Mouse (Mus musculus): ENCODE data around the gene R3hdml. TPM values are rescaled to one million over a fixed set of nuclear protein-coding genes. Genes with fewer than 3 reads are reported as not detected.

R3hdml gene
- polyA plus RNA-seq, 1 experiment from 2014 or later, result not detected

GRCm38 (mm10) chr2:163525761-163526243, 33.7 kb downstream of the R3hdml start:
- H3K9ac ChIP-seq, result no peak overlapping the region
- no peak overlapping the region for H3K4me3 ChIP-seq
- no peaks in the 10 kb centered on the region for H3K27me3 ChIP-seq
- no peak for ATAC-seq
- H3K36me3 ChIP-seq (ENCODE audit: poor library complexity, severe bottlenecking), result no peaks in the 10 kb centered on the region
- H3K4me2 ChIP-seq, result no peak overlapping the region
- no peaks in the 10 kb centered on the region for H3K9me3 ChIP-seq (replicated peaks)
- H3K27ac ChIP-seq, result no peak overlapping the region
- 91% methylated on average over 7 of the region's 7 CpGs for WGBS
- H3K4me1 ChIP-seq, result no peaks in the 10 kb centered on the region

DNA sequence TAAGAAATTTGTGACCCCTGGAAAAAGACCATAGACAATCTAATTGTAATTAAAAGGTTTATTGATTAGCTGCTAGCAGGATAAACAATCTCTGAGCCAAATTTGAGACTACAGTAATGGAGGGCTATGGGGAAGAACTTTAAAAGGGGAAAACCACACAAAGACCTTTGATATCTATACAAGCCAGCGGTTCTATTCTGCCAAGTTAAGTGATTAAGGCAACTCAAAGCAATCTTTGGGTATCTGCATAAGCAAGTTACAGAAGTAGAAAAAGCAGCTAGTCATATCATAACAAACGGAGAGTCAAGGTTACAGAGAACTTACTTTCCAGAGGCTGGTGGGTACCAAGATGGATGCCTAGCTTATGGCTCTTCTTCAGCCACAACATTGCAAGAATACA, 35.4 kb downstream of the R3hdml start:
- Histone ChIP-seq H3K4me1 (no peaks in the 10 kb centered on the region), H3K27me3 (no peaks in the 10 kb centered on the region), H3K27ac (no peak overlapping the region), H3K9me3 (replicated peaks) (no peaks in the 10 kb centered on the region), H3K9ac (no peak overlapping the region), H3K4me3 (no peak overlapping the region), H3K36me3 (ENCODE audit: poor library complexity, severe bottlenecking) (no peaks in the 10 kb centered on the region), H3K4me2 (no peak overlapping the region)
- no peak for ATAC-seq
- WGBS, result 82% methylated on average over 2 of the region's 2 CpGs

GRCm38 (mm10) chr2:163530418-163530817, 38.3 kb downstream of the R3hdml start:
- 68% methylated on average over 8 of the region's 8 CpGs for WGBS
- Histone ChIP-seq H3K9ac (no peak overlapping the region), H3K27ac (no peak overlapping the region), H3K9me3 (replicated peaks) (no peaks in the 10 kb centered on the region), H3K4me2 (no peak overlapping the region), H3K27me3 (no peaks in the 10 kb centered on the region), H3K4me3 (no peak overlapping the region), H3K4me1 (0 out of 2 replicates have a peak, but pooled peaks cover 3% of the 10 kb centered on the region), H3K36me3 (ENCODE audit: poor library complexity, severe bottlenecking) (no peaks in the 10 kb centered on the region)
- ATAC-seq, result no peak

DNA sequence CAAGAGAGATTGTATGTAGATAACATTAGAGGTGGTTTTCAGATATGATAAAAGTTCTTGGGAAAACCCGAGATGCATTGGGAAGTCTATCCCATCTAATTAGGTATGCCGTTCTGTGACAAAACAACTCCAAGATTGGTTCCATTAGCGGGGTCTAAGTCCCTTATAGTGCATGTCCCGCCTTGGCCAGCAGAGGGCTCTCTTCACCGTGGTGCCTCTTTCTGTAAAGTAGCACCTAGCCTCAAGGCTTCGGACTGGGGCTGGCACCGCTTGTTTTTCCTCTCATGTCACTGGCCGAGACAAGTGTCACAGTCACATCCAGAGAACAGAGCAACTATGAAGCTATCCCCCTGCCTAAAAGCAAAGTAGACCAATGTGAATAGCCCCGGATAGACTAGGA, 39.8 kb downstream of the R3hdml start:
- H3K4me1 ChIP-seq, result 0 out of 2 replicates have a peak, but pooled peaks cover 3% of the 10 kb centered on the region
- H3K27ac ChIP-seq, result no peak overlapping the region
- no peak overlapping the region for H3K4me3 ChIP-seq
- H3K36me3 ChIP-seq (ENCODE audit: poor library complexity, severe bottlenecking), result no peaks in the 10 kb centered on the region
- no peak overlapping the region for H3K9ac ChIP-seq
- H3K4me2 ChIP-seq, result no peak overlapping the region
- 10% methylated on average over 9 of the region's 9 CpGs for WGBS
- no peaks in the 10 kb centered on the region for H3K27me3 ChIP-seq
- H3K9me3 ChIP-seq (replicated peaks), result no peaks in the 10 kb centered on the region
- ATAC-seq, result no peak

GRCm38 (mm10) chr2:163533226-163533625, 41.1 kb downstream of the R3hdml start:
- no peak for ATAC-seq
- H3K27me3 ChIP-seq, result no peaks in the 10 kb centered on the region
- no peaks in the 10 kb centered on the region for H3K9me3 ChIP-seq (replicated peaks)
- H3K36me3 ChIP-seq (ENCODE audit: poor library complexity, severe bottlenecking), result no peaks in the 10 kb centered on the region
- no peak overlapping the region for H3K4me3 ChIP-seq
- H3K27ac ChIP-seq, result no peak overlapping the region
- no peak overlapping the region for H3K4me2 ChIP-seq
- 92% methylated on average over 9 of the region's 9 CpGs for WGBS
- H3K4me1 ChIP-seq, result 0 out of 2 replicates have a peak, but pooled peaks cover 3% of the 10 kb centered on the region
- no peak overlapping the region for H3K9ac ChIP-seq

DNA sequence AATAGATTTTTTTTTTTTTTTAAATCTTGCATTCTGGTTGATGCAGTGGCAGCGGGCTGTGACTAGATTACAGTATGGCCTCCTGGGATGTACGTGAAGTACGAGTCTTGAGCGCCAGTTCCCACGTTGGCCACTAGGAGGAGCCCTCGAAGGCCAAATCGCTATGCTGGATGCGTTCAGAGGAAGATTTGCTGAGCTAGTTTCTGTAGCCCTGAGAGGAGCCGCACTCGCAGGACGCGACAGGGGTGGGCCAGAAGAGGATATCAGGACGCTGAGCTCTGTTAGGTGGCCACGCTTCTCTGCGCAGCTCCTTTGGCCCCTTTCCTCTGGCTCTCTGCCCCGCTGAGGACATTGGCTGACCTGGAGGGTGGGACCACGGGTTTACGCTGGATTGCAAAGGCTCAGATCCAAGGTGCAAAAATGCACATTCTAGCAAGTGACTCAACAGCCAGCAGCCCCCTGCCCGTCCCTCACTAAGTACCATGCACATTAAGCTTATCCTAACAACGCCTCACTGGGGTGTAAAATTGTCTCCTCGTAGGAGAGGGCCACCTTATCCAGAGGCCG, 42.9 kb downstream of the R3hdml start:
- 13% methylated on average over 22 of the region's 22 CpGs for WGBS
- H3K9ac ChIP-seq, result peak overlapping the region; percentile 61

GRCm38 (mm10) chr2:163537443-163537842, 45.3 kb downstream of the R3hdml start:
- H3K36me3 ChIP-seq (ENCODE audit: poor library complexity, severe bottlenecking), result no peaks in the 10 kb centered on the region

More for the DNA sequence above, 42.9 kb downstream of the R3hdml start:
- Histone ChIP-seq H3K4me1 (0 out of 2 replicates have a peak, but pooled peaks cover 3% of the 10 kb centered on the region), H3K9me3 (replicated peaks) (no peaks in the 10 kb centered on the region), H3K27ac (no peak overlapping the region), H3K4me2 (peak overlapping the region; percentile 63), H3K27me3 (no peaks in the 10 kb centered on the region), H3K4me3 (peak overlapping the region; percentile 28), H3K36me3 (ENCODE audit: poor library complexity, severe bottlenecking) (no peaks in the 10 kb centered on the region)
- peak; percentile 78 for ATAC-seq

GRCm38 (mm10) chr2:163538410-163538809, 46.3 kb downstream of the R3hdml start:
- no peak for ATAC-seq
- Histone ChIP-seq H3K9me3 (replicated peaks) (no peaks in the 10 kb centered on the region), H3K4me2 (no peak overlapping the region), H3K9ac (no peak overlapping the region), H3K4me1 (0 out of 2 replicates have a peak, but pooled peaks cover 3% of the 10 kb centered on the region), H3K27ac (no peak overlapping the region), H3K27me3 (no peaks in the 10 kb centered on the region), H3K36me3 (ENCODE audit: poor library complexity, severe bottlenecking) (no peaks in the 10 kb centered on the region), H3K4me3 (no peak overlapping the region)
- 87% methylated on average over 2 of the region's 2 CpGs for WGBS

More at GRCm38 (mm10) chr2:163537443-163537842, 45.3 kb downstream of the R3hdml start:
- Histone ChIP-seq H3K4me2 (no peak overlapping the region), H3K4me3 (no peak overlapping the region), H3K27ac (no peak overlapping the region), H3K9ac (no peak overlapping the region), H3K27me3 (no peaks in the 10 kb centered on the region), H3K9me3 (replicated peaks) (no peaks in the 10 kb centered on the region), H3K4me1 (0 out of 2 replicates have a peak, but pooled peaks cover 3% of the 10 kb centered on the region)
- no peak for ATAC-seq
- WGBS, result 86% methylated on average over 5 of the region's 5 CpGs

- Histone ChIP-seq H3K4me2 (no peak overlapping the region), H3K9me3 (replicated peaks) (no peaks in the 10 kb centered on the region), H3K27me3 (no peaks in the 10 kb centered on the region), H3K4me1 (0 out of 2 replicates have a peak, but pooled peaks cover 3% of the 10 kb centered on the region), H3K36me3 (ENCODE audit: poor library complexity, severe bottlenecking) (no peaks in the 10 kb centered on the region), H3K4me3 (no peak overlapping the region), H3K27ac (no peak overlapping the region), H3K9ac (no peak overlapping the region)
- 77% methylated on average over 13 of the region's 13 CpGs for WGBS
- ATAC-seq, result no peak
These were observed 47.4 kb downstream of the R3hdml start for GRCm38 (mm10) chr2:163539321-163540040.

DNA sequence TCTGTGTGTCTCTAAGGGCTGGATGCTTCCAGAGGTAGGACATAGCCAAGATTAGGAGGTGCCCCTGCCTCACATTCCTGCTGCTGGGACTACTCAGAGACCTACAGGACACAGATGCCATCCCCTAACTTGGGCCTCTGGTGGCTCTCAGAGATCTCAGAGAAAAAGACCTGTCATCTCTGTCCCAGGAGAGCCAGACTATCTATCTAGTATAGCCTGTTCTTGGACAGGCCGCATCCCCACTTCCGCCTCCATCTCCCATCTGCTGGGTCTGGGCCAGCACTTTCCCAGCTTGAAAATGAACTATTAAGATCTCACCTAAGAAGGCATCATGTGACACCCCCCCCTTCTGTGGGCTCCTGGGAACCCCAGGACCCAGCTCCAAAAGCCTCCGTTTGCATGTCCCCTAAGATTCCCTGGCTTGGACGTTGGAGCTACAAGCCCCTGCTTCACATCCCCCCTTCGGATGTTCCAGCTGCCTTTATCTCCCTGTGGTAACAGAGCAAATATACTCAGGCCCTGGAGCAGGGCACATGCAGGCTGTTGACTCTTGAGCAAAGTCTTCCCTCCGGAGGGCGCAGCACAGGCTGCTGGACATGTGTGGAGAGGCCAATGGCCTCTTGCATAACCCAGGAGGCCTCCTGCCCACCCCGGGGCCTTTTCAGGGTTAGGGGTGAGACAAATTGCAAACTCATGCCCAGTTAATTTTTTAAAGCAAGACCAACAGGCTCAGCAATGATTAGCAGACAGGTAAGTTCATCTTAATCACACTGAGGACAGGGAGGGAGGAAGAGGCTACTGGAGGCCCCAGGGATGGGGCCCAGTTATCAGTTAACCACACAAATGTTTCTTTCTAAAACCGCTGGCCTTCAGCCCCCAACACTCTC, 48.4 kb downstream of the R3hdml start:
- 87% methylated on average over 9 of the region's 9 CpGs for WGBS

GRCm38 (mm10) chr2:163541568-163542182, 49.6 kb downstream of the R3hdml start:
- no peaks in the 10 kb centered on the region for H3K4me1 ChIP-seq
- no peaks in the 10 kb centered on the region for H3K36me3 ChIP-seq (ENCODE audit: poor library complexity, severe bottlenecking)
- ATAC-seq, result no peak
- no peak overlapping the region for H3K27ac ChIP-seq
- no peak overlapping the region for H3K4me2 ChIP-seq
- WGBS, result 78% methylated on average over 10 of the region's 10 CpGs
- no peaks in the 10 kb centered on the region for H3K27me3 ChIP-seq
- no peak overlapping the region for H3K4me3 ChIP-seq
- H3K9ac ChIP-seq, result no peak overlapping the region
- H3K9me3 ChIP-seq (replicated peaks), result no peaks in the 10 kb centered on the region

More for the DNA sequence above, 48.4 kb downstream of the R3hdml start:
- no peak for ATAC-seq
- Histone ChIP-seq H3K4me2 (no peak overlapping the region), H3K9me3 (replicated peaks) (no peaks in the 10 kb centered on the region), H3K4me1 (no peaks in the 10 kb centered on the region), H3K4me3 (no peak overlapping the region), H3K9ac (no peak overlapping the region), H3K27me3 (no peaks in the 10 kb centered on the region), H3K27ac (no peak overlapping the region), H3K36me3 (ENCODE audit: poor library complexity, severe bottlenecking) (no peaks in the 10 kb centered on the region)
